Mouse (Mus musculus): ENCODE measurements around the gene Shisa2. TPM values are rescaled to one million over a fixed set of nuclear protein-coding genes. Genes with fewer than 3 reads are reported as not detected.

Gene Shisa2
- polyA plus RNA-seq, 1 experiment from 2014 or later = 33.9 TPM

GRCm38 (mm10) chr14:59626711-59627110 is 1.6 kb downstream of the Shisa2 start:
- H3K9ac ChIP-seq (ENCODE audit: low read depth, low read length) = peak overlapping the region; percentile 70
- H3K4me1 ChIP-seq (ENCODE audit: control insufficient read depth, insufficient read depth, low read length) = 0 out of 2 replicates have a peak, but pooled peaks cover 4% of the 10 kb centered on the region
- ATAC-seq (ENCODE audit: low read depth) (no peak), DNase-seq (ENCODE audit: low spot score) (peak; percentile 65)
- peaks cover 21% of the 10 kb centered on the region; the same call in 1 of the 2 replicates for H3K36me3 ChIP-seq (ENCODE audit: control insufficient read depth, insufficient read depth, low read length)
- peaks cover 16% of the 10 kb centered on the region; the same call in 1 of the 2 replicates for H3K27me3 ChIP-seq (replicated peaks; ENCODE audit: control insufficient read depth, insufficient read depth, low read length)
- H3K4me3 ChIP-seq (ENCODE audit: low read depth, low read length) = peak overlapping the region; percentile 67
- H3K4me2 ChIP-seq (ENCODE audit: low read depth, low read length) = peak overlapping the region; percentile 77
- peak overlapping the region; percentile 74 for H3K27ac ChIP-seq (replicated peaks; ENCODE audit: low read depth, low read length)
- H3K9me3 ChIP-seq (ENCODE audit: control insufficient read depth, low read length) = no peaks in the 10 kb centered on the region
- WGBS = 20% methylated on average over 8 of the region's 8 CpGs

GRCm38 (mm10) chr14:59627142-59627680 is 2.1 kb downstream of the Shisa2 start:
- Histone ChIP-seq H3K4me3 (ENCODE audit: low read depth, low read length) (peak overlapping the region; percentile 67), H3K36me3 (ENCODE audit: control insufficient read depth, insufficient read depth, low read length) (peaks cover 21% of the 10 kb centered on the region; the same call in 1 of the 2 replicates), H3K27ac (replicated peaks; ENCODE audit: low read depth, low read length) (peak overlapping the region; percentile 74; the same call in 1 of the 2 replicates), H3K9ac (ENCODE audit: low read depth, low read length) (peak overlapping the region; percentile 70), H3K27me3 (replicated peaks; ENCODE audit: control insufficient read depth, insufficient read depth, low read length) (peaks cover 16% of the 10 kb centered on the region; the same call in 1 of the 2 replicates), H3K4me2 (ENCODE audit: low read depth, low read length) (peak overlapping the region; percentile 77), H3K4me1 (ENCODE audit: control insufficient read depth, insufficient read depth, low read length) (0 out of 2 replicates have a peak, but pooled peaks cover 4% of the 10 kb centered on the region), H3K9me3 (ENCODE audit: control insufficient read depth, low read length) (no peaks in the 10 kb centered on the region)
- 29% methylated on average over 9 of the region's 9 CpGs for WGBS
- DNase-seq (ENCODE audit: low spot score) (no peak), ATAC-seq (ENCODE audit: low read depth) (no peak)

GRCm38 (mm10) chr14:59627823-59628222 is 2.7 kb downstream of the Shisa2 start:
- Histone ChIP-seq H3K9ac (ENCODE audit: low read depth, low read length) (peak overlapping the region; percentile 70), H3K4me1 (ENCODE audit: control insufficient read depth, insufficient read depth, low read length) (0 out of 2 replicates have a peak, but pooled peaks cover 4% of the 10 kb centered on the region), H3K4me2 (ENCODE audit: low read depth, low read length) (peak overlapping the region; percentile 77), H3K4me3 (ENCODE audit: low read depth, low read length) (peak overlapping the region; percentile 67), H3K9me3 (ENCODE audit: control insufficient read depth, low read length) (no peaks in the 10 kb centered on the region), H3K36me3 (ENCODE audit: control insufficient read depth, insufficient read depth, low read length) (peaks cover 21% of the 10 kb centered on the region; the same call in 1 of the 2 replicates), H3K27ac (replicated peaks; ENCODE audit: low read depth, low read length) (no peak overlapping the region; the same call in 1 of the 2 replicates), H3K27me3 (replicated peaks; ENCODE audit: control insufficient read depth, insufficient read depth, low read length) (peaks cover 16% of the 10 kb centered on the region; the same call in 1 of the 2 replicates)
- ATAC-seq (ENCODE audit: low read depth) (peak; percentile 31; the same call in 1 of the 2 replicates), DNase-seq (ENCODE audit: low spot score) (peak; percentile 80)
- WGBS = 10% methylated on average over 7 of the region's 7 CpGs

- 0 out of 2 replicates have a peak, but pooled peaks cover 4% of the 10 kb centered on the region for H3K4me1 ChIP-seq (ENCODE audit: control insufficient read depth, insufficient read depth, low read length)
- no peak overlapping the region for H3K4me3 ChIP-seq (ENCODE audit: low read depth, low read length)
- H3K27ac ChIP-seq (replicated peaks; ENCODE audit: low read depth, low read length) = no peak overlapping the region
- DNase-seq (ENCODE audit: low spot score) = no peak
- H3K27me3 ChIP-seq (replicated peaks; ENCODE audit: control insufficient read depth, insufficient read depth, low read length) = peaks cover 13% of the 10 kb centered on the region; the same call in 1 of the 2 replicates
- ATAC-seq (ENCODE audit: low read depth) = no peak
- H3K4me2 ChIP-seq (ENCODE audit: low read depth, low read length) = 0 out of 2 replicates have a peak overlapping the region, but pooled peaks have one; percentile 77
- H3K36me3 ChIP-seq (ENCODE audit: control insufficient read depth, insufficient read depth, low read length) = peaks cover 21% of the 10 kb centered on the region; the same call in 1 of the 2 replicates
- no peak overlapping the region for H3K9ac ChIP-seq (ENCODE audit: low read depth, low read length)
- H3K9me3 ChIP-seq (ENCODE audit: control insufficient read depth, low read length) = no peaks in the 10 kb centered on the region
- 86% methylated on average over 15 of the region's 15 CpGs for WGBS
Measured at GRCm38 (mm10) chr14:59629308-59629707, 4.2 kb downstream of the Shisa2 start.

- DNase-seq (ENCODE audit: low spot score) (no peak), ATAC-seq (ENCODE audit: low read depth) (no peak)
- Histone ChIP-seq H3K4me1 (ENCODE audit: control insufficient read depth, insufficient read depth, low read length) (0 out of 2 replicates have a peak, but pooled peaks cover 4% of the 10 kb centered on the region), H3K27me3 (replicated peaks; ENCODE audit: control insufficient read depth, insufficient read depth, low read length) (peaks cover 8% of the 10 kb centered on the region; the same call in 1 of the 2 replicates), H3K9me3 (ENCODE audit: control insufficient read depth, low read length) (no peaks in the 10 kb centered on the region), H3K27ac (replicated peaks; ENCODE audit: low read depth, low read length) (no peak overlapping the region), H3K4me3 (ENCODE audit: low read depth, low read length) (no peak overlapping the region), H3K4me2 (ENCODE audit: low read depth, low read length) (no peak overlapping the region), H3K9ac (ENCODE audit: low read depth, low read length) (no peak overlapping the region), H3K36me3 (ENCODE audit: control insufficient read depth, insufficient read depth, low read length) (peaks cover 21% of the 10 kb centered on the region; the same call in 1 of the 2 replicates)
- WGBS = 87% methylated on average over 9 of the region's 9 CpGs
Measured at GRCm38 (mm10) chr14:59630096-59630495, 5.0 kb downstream of the Shisa2 start.

- no peaks in the 10 kb centered on the region for H3K9me3 ChIP-seq (ENCODE audit: control insufficient read depth, low read length)
- peaks cover 21% of the 10 kb centered on the region; the same call in 1 of the 2 replicates for H3K36me3 ChIP-seq (ENCODE audit: control insufficient read depth, insufficient read depth, low read length)
- 89% methylated on average over 6 of the region's 6 CpGs for WGBS
- H3K27me3 ChIP-seq (replicated peaks; ENCODE audit: control insufficient read depth, insufficient read depth, low read length) = no peaks in the 10 kb centered on the region; the same call in 1 of the 2 replicates
- H3K4me3 ChIP-seq (ENCODE audit: low read depth, low read length) = no peak overlapping the region
- no peak overlapping the region for H3K27ac ChIP-seq (replicated peaks; ENCODE audit: low read depth, low read length)
- no peak overlapping the region for H3K4me2 ChIP-seq (ENCODE audit: low read depth, low read length)
- DNase-seq (ENCODE audit: low spot score) (no peak), ATAC-seq (ENCODE audit: low read depth) (no peak)
- no peak overlapping the region for H3K9ac ChIP-seq (ENCODE audit: low read depth, low read length)
- 0 out of 2 replicates have a peak, but pooled peaks cover 4% of the 10 kb centered on the region for H3K4me1 ChIP-seq (ENCODE audit: control insufficient read depth, insufficient read depth, low read length)
Measured at GRCm38 (mm10) chr14:59632067-59632466, 7.0 kb downstream of the Shisa2 start.

GRCm38 (mm10) chr14:59633295-59633898 is 8.3 kb downstream of the Shisa2 start:
- WGBS = 70% methylated on average over 5 of the region's 5 CpGs

GRCm38 (mm10) chr14:59633988-59634387 is 8.9 kb downstream of the Shisa2 start:
- Histone ChIP-seq H3K27ac (replicated peaks; ENCODE audit: low read depth, low read length) (no peak overlapping the region), H3K27me3 (replicated peaks; ENCODE audit: control insufficient read depth, insufficient read depth, low read length) (no peaks in the 10 kb centered on the region), H3K36me3 (ENCODE audit: control insufficient read depth, insufficient read depth, low read length) (peaks cover 21% of the 10 kb centered on the region; the same call in 1 of the 2 replicates), H3K4me2 (ENCODE audit: low read depth, low read length) (no peak overlapping the region), H3K4me3 (ENCODE audit: low read depth, low read length) (no peak overlapping the region), H3K9ac (ENCODE audit: low read depth, low read length) (no peak overlapping the region), H3K9me3 (ENCODE audit: control insufficient read depth, low read length) (no peaks in the 10 kb centered on the region), H3K4me1 (ENCODE audit: control insufficient read depth, insufficient read depth, low read length) (0 out of 2 replicates have a peak, but pooled peaks cover 4% of the 10 kb centered on the region)
- 71% methylated on average over 9 of the region's 9 CpGs for WGBS
- DNase-seq (ENCODE audit: low spot score) (no peak), ATAC-seq (ENCODE audit: low read depth) (no peak)

More at GRCm38 (mm10) chr14:59633295-59633898, 8.3 kb downstream of the Shisa2 start:
- no peak overlapping the region for H3K4me3 ChIP-seq (ENCODE audit: low read depth, low read length)
- H3K36me3 ChIP-seq (ENCODE audit: control insufficient read depth, insufficient read depth, low read length) = peaks cover 21% of the 10 kb centered on the region; the same call in 1 of the 2 replicates
- no peaks in the 10 kb centered on the region for H3K27me3 ChIP-seq (replicated peaks; ENCODE audit: control insufficient read depth, insufficient read depth, low read length)
- H3K4me1 ChIP-seq (ENCODE audit: control insufficient read depth, insufficient read depth, low read length) = 0 out of 2 replicates have a peak, but pooled peaks cover 4% of the 10 kb centered on the region
- H3K9me3 ChIP-seq (ENCODE audit: control insufficient read depth, low read length) = no peaks in the 10 kb centered on the region
- ATAC-seq (ENCODE audit: low read depth) (no peak), DNase-seq (ENCODE audit: low spot score) (no peak)
- no peak overlapping the region for H3K27ac ChIP-seq (replicated peaks; ENCODE audit: low read depth, low read length)
- H3K4me2 ChIP-seq (ENCODE audit: low read depth, low read length) = no peak overlapping the region
- H3K9ac ChIP-seq (ENCODE audit: low read depth, low read length) = no peak overlapping the region

Data from embryonic facial prominence, embryonic 14.5 days (tissue).